Mouse (Mus musculus): Measurements from ENCODE around the gene Rheb. TPM values are rescaled to one million over a fixed set of nuclear protein-coding genes. Genes with fewer than 3 reads are reported as not detected.

Gene Rheb
- polyA plus RNA-seq, 1 experiment from 2014 or later: 200 TPM

GRCm38 (mm10) chr5:24873221-24873620 lies 30.8 kb upstream of the Rheb start:
- Histone ChIP-seq H3K27me3 (ENCODE audit: control insufficient read depth, insufficient read depth, low read length) (no peaks in the 10 kb centered on the region), H3K4me2 (ENCODE audit: low read depth, severe bottlenecking) (no peak overlapping the region), H3K4me1 (ENCODE audit: control insufficient read depth, insufficient read depth, low read length) (no peaks in the 10 kb centered on the region), H3K9ac (ENCODE audit: low read length) (no peak overlapping the region), H3K36me3 (ENCODE audit: control insufficient read depth, insufficient read depth, low read length) (no peaks in the 10 kb centered on the region; the same call in 1 of the 2 replicates), H3K9me3 (ENCODE audit: control insufficient read depth, low read length) (no peaks in the 10 kb centered on the region), H3K27ac (replicated peaks; ENCODE audit: low read depth, low read length) (no peak overlapping the region), H3K4me3 (ENCODE audit: low read depth, low read length) (no peak overlapping the region)
- ATAC-seq (ENCODE audit: insufficient number of reproducible peaks, low FRiP score, low TSS enrichment, low read depth): no peak
- no peak for DNase-seq (ENCODE audit: low spot score)
- WGBS: 54% methylated on average over 6 of the region's 6 CpGs

DNA sequence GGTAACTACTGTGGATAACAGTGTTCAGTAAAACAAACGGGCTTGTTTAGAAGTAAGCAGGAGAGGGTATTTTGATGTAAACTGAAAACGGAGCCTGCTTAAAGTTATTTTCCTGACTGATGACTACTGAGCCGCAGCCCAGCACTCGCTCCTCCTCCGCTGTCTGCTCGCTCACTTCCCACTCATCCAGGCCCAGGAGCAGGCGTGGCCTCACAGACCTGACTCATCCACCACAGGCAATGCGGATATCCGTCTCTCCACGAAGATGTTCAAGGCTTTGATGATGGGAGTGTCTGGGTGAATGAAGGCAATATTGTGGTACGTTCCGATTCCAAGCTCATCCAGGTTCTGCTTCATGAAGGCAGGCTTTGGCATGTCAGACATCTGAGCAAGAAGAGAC lies 28.9 kb upstream of the Rheb start:
- no peaks in the 10 kb centered on the region for H3K4me1 ChIP-seq (ENCODE audit: control insufficient read depth, insufficient read depth, low read length)
- ATAC-seq (ENCODE audit: insufficient number of reproducible peaks, low FRiP score, low TSS enrichment, low read depth): no peak
- no peak for DNase-seq (ENCODE audit: low spot score)
- no peak overlapping the region for H3K27ac ChIP-seq (replicated peaks; ENCODE audit: low read depth, low read length)
- no peak overlapping the region for H3K9ac ChIP-seq (ENCODE audit: low read length)
- H3K9me3 ChIP-seq (ENCODE audit: control insufficient read depth, low read length): no peaks in the 10 kb centered on the region
- H3K4me2 ChIP-seq (ENCODE audit: low read depth, severe bottlenecking): no peak overlapping the region
- no peak overlapping the region for H3K4me3 ChIP-seq (ENCODE audit: low read depth, low read length)
- 90% methylated on average over 12 of the region's 12 CpGs for WGBS
- peaks cover 2% of the 10 kb centered on the region; the same call in 1 of the 2 replicates for H3K36me3 ChIP-seq (ENCODE audit: control insufficient read depth, insufficient read depth, low read length)
- H3K27me3 ChIP-seq (ENCODE audit: control insufficient read depth, insufficient read depth, low read length): no peaks in the 10 kb centered on the region

GRCm38 (mm10) chr5:24869796-24870289 lies 27.4 kb upstream of the Rheb start:
- Histone ChIP-seq H3K9ac (ENCODE audit: low read length) (no peak overlapping the region), H3K36me3 (ENCODE audit: control insufficient read depth, insufficient read depth, low read length) (0 out of 2 replicates have a peak, but pooled peaks cover 3% of the 10 kb centered on the region), H3K27me3 (ENCODE audit: control insufficient read depth, insufficient read depth, low read length) (no peaks in the 10 kb centered on the region), H3K4me1 (ENCODE audit: control insufficient read depth, insufficient read depth, low read length) (no peaks in the 10 kb centered on the region), H3K4me3 (ENCODE audit: low read depth, low read length) (no peak overlapping the region), H3K4me2 (ENCODE audit: low read depth, severe bottlenecking) (no peak overlapping the region), H3K9me3 (ENCODE audit: control insufficient read depth, low read length) (no peaks in the 10 kb centered on the region), H3K27ac (replicated peaks; ENCODE audit: low read depth, low read length) (no peak overlapping the region)
- ATAC-seq (ENCODE audit: insufficient number of reproducible peaks, low FRiP score, low TSS enrichment, low read depth) (no peak), DNase-seq (ENCODE audit: low spot score) (no peak)
- 74% methylated on average over 11 of the region's 11 CpGs for WGBS

- Histone ChIP-seq H3K4me1 (ENCODE audit: control insufficient read depth, insufficient read depth, low read length) (no peaks in the 10 kb centered on the region), H3K27ac (replicated peaks; ENCODE audit: low read depth, low read length) (no peak overlapping the region), H3K36me3 (ENCODE audit: control insufficient read depth, insufficient read depth, low read length) (0 out of 2 replicates have a peak, but pooled peaks cover 3% of the 10 kb centered on the region), H3K9me3 (ENCODE audit: control insufficient read depth, low read length) (no peaks in the 10 kb centered on the region), H3K27me3 (ENCODE audit: control insufficient read depth, insufficient read depth, low read length) (no peaks in the 10 kb centered on the region), H3K4me3 (ENCODE audit: low read depth, low read length) (no peak overlapping the region), H3K9ac (ENCODE audit: low read length) (no peak overlapping the region), H3K4me2 (ENCODE audit: low read depth, severe bottlenecking) (no peak overlapping the region)
- DNase-seq (ENCODE audit: low spot score) (no peak), ATAC-seq (ENCODE audit: insufficient number of reproducible peaks, low FRiP score, low TSS enrichment, low read depth) (no peak)
- 79% methylated on average over 12 of the region's 12 CpGs for WGBS
These were observed 21.4 kb upstream of the Rheb start for GRCm38 (mm10) chr5:24863804-24864203.

DNA sequence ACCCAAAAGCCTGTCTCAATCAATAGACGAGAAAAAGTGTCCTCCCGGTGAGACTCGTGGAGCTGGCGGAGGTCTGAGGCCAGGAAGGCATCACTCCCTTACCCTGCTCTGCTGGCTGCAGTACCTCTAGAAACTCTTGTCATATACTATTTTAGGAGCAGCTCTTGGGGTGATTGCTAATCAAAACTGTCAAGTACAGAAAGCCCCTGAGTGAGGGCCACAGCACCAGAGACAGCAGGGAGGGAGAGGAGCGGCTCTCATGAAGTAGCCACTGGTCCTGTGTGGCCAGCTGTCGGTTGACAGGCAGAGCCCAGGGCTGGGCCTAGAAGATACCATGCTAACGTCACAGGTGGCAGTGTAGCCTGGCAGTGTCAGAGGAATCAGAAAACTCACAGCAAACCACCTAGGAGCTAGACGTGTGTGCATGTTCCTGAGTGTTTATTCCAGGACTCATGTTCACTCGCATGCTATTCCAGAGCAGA lies 19.1 kb upstream of the Rheb start:
- Histone ChIP-seq H3K9ac (ENCODE audit: low read length) (no peak overlapping the region), H3K27me3 (ENCODE audit: control insufficient read depth, insufficient read depth, low read length) (no peaks in the 10 kb centered on the region), H3K36me3 (ENCODE audit: control insufficient read depth, insufficient read depth, low read length) (0 out of 2 replicates have a peak, but pooled peaks cover 3% of the 10 kb centered on the region), H3K4me1 (ENCODE audit: control insufficient read depth, insufficient read depth, low read length) (no peaks in the 10 kb centered on the region), H3K9me3 (ENCODE audit: control insufficient read depth, low read length) (no peaks in the 10 kb centered on the region), H3K4me2 (ENCODE audit: low read depth, severe bottlenecking) (no peak overlapping the region), H3K27ac (replicated peaks; ENCODE audit: low read depth, low read length) (no peak overlapping the region), H3K4me3 (ENCODE audit: low read depth, low read length) (no peak overlapping the region)
- ATAC-seq (ENCODE audit: insufficient number of reproducible peaks, low FRiP score, low TSS enrichment, low read depth): no peak
- DNase-seq (ENCODE audit: low spot score): no peak
- 88% methylated on average over 9 of the region's 9 CpGs for WGBS

GRCm38 (mm10) chr5:24860635-24861448 lies 18.4 kb upstream of the Rheb start:
- H3K4me2 ChIP-seq (ENCODE audit: low read depth, severe bottlenecking): no peak overlapping the region
- no peak overlapping the region for H3K9ac ChIP-seq (ENCODE audit: low read length)
- H3K4me1 ChIP-seq (ENCODE audit: control insufficient read depth, insufficient read depth, low read length): no peaks in the 10 kb centered on the region
- ATAC-seq (ENCODE audit: insufficient number of reproducible peaks, low FRiP score, low TSS enrichment, low read depth) (no peak), DNase-seq (ENCODE audit: low spot score) (no peak)
- H3K36me3 ChIP-seq (ENCODE audit: control insufficient read depth, insufficient read depth, low read length): no peaks in the 10 kb centered on the region
- no peak overlapping the region for H3K27ac ChIP-seq (replicated peaks; ENCODE audit: low read depth, low read length)
- WGBS: 85% methylated on average over 13 of the region's 13 CpGs
- H3K9me3 ChIP-seq (ENCODE audit: control insufficient read depth, low read length): no peaks in the 10 kb centered on the region
- no peak overlapping the region for H3K4me3 ChIP-seq (ENCODE audit: low read depth, low read length)
- no peaks in the 10 kb centered on the region for H3K27me3 ChIP-seq (ENCODE audit: control insufficient read depth, insufficient read depth, low read length)

DNA sequence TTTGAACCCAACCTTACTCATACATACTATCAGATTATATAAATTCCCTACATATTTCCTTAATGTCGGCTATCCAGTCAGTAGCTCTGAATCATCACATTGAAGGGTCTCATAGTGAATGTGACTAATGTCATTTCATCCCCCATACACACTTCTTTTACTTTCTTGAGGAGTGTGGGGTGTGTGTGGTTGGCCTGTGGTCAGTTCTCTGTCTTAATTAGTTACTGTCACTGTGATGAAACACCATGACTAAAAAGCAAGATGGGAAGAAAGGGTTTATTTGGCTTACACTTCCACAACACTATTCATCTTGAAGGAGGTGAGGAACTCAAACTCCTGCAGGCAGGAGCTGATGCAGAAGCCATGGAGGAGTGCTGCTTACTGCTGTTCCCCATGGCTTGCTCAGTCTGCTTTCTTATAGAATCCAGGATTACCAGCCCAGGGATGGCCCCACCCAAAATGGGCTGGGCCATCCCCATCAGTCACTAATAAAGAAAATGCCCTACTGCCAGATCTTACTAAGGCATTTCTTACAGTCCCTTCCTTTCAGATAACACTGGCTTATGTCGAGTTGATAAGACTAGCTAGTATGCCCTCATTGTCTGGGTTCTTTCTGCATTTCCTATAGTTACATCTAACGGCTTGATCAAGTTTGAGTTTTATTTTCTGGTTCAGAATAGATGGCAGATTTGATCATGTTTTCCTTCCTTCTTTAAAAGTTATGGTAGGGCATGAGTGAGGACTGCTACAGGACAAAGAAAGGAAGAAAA lies 17.5 kb upstream of the Rheb start:
- no peak overlapping the region for H3K4me2 ChIP-seq (ENCODE audit: low read depth, severe bottlenecking)
- no peaks in the 10 kb centered on the region for H3K9me3 ChIP-seq (ENCODE audit: control insufficient read depth, low read length)
- no peaks in the 10 kb centered on the region for H3K27me3 ChIP-seq (ENCODE audit: control insufficient read depth, insufficient read depth, low read length)
- DNase-seq (ENCODE audit: low spot score) (no peak), ATAC-seq (ENCODE audit: insufficient number of reproducible peaks, low FRiP score, low TSS enrichment, low read depth) (no peak)
- no peaks in the 10 kb centered on the region for H3K36me3 ChIP-seq (ENCODE audit: control insufficient read depth, insufficient read depth, low read length)
- H3K4me1 ChIP-seq (ENCODE audit: control insufficient read depth, insufficient read depth, low read length): no peaks in the 10 kb centered on the region
- no peak overlapping the region for H3K4me3 ChIP-seq (ENCODE audit: low read depth, low read length)
- 78% methylated on average over 3 of the region's 3 CpGs for WGBS
- H3K27ac ChIP-seq (replicated peaks; ENCODE audit: low read depth, low read length): no peak overlapping the region
- no peak overlapping the region for H3K9ac ChIP-seq (ENCODE audit: low read length)

GRCm38 (mm10) chr5:24854827-24855600 lies 12.6 kb upstream of the Rheb start:
- Histone ChIP-seq H3K4me1 (ENCODE audit: control insufficient read depth, insufficient read depth, low read length) (no peaks in the 10 kb centered on the region), H3K27ac (replicated peaks; ENCODE audit: low read depth, low read length) (no peak overlapping the region), H3K9ac (ENCODE audit: low read length) (no peak overlapping the region), H3K4me3 (ENCODE audit: low read depth, low read length) (no peak overlapping the region), H3K4me2 (ENCODE audit: low read depth, severe bottlenecking) (no peak overlapping the region), H3K9me3 (ENCODE audit: control insufficient read depth, low read length) (no peaks in the 10 kb centered on the region), H3K27me3 (ENCODE audit: control insufficient read depth, insufficient read depth, low read length) (no peaks in the 10 kb centered on the region), H3K36me3 (ENCODE audit: control insufficient read depth, insufficient read depth, low read length) (no peaks in the 10 kb centered on the region)
- no peak for ATAC-seq (ENCODE audit: insufficient number of reproducible peaks, low FRiP score, low TSS enrichment, low read depth)
- WGBS: 67% methylated on average over 3 of the region's 3 CpGs
- DNase-seq (ENCODE audit: low spot score): no peak

Measured in limb, embryonic 11.5 days (tissue).